Mouse (Mus musculus): ENCODE measurements around the gene Ube2o.

DNA sequence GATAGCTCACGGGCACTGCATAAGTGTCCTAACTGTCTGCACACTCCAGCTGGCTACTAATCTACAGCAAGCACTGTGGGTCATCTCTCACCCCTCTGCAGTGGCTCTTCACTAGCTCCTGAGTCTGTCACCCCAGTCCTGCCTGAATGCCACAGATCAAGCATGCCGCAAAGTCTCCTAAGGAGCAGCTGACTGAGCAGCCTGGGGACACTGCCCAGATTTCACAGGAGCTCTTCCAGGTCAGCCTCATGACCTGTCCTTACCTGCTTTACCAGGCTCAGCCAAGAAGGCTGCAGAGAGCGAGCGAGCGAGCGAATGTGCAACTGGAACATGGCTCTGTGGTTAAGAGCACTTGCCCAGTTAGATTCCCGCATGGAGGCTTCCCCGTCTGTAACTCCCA is 13.7 kb downstream of the Ube2o start:
- TF ChIP-seq CTCF (IDR thresholded peaks at IDR 0.05; ENCODE audit: borderline replicate concordance, insufficient read depth, low read length) (no peak), POLR2A (IDR thresholded peaks at IDR 0.05; ENCODE audit: low read depth, low read length) (no peak)

Measured in embryonic fibroblast, embryonic 13.5 days (primary cell).